Mouse (Mus musculus) midbrain, embryonic 11.5 days (tissue): ENCODE results near the gene Ciao1. TPM values are rescaled to one million over a fixed set of nuclear protein-coding genes. Genes with fewer than 3 reads are reported as not detected.

ENCODE experiments used
- ATAC-seq: fragments of 200-750 bp; cut with Nextera tagmentation; 2 replicates; pipeline ENCODE4 v1.8.0; 2017; ENCODE audit warnings: moderate TSS enrichment, moderate library complexity; ENCODE audit not compliant: low FRiP score
- DNase-seq: peaks from one replicate; pipeline ENCODE4 v3.0.0; 2015; ENCODE audit warnings: low spot score; ENCODE audit errors: missing footprints
- H3K27ac ChIP-seq: fragments of 300-500 bp; sonication (generic); 2 replicates; pipeline ENCODE4 v1.5.1; 2014; ENCODE audit warnings: low read depth, low read length
- H3K27me3 ChIP-seq: fragments of 300-500 bp; sonication (generic); 2 replicates; pipeline ENCODE4 v1.6.1; 2014; ENCODE audit warnings: mild to moderate bottlenecking, low read length, moderate library complexity, mixed read lengths; ENCODE audit not compliant: control insufficient read depth, insufficient read depth
- H3K36me3 ChIP-seq: fragments of 300-500 bp; sonication (generic); 2 replicates; pipeline ENCODE4 v1.6.1; 2014; ENCODE audit warnings: mild to moderate bottlenecking, low read length, moderate library complexity, mixed read lengths; ENCODE audit not compliant: control insufficient read depth, insufficient read depth
- H3K4me1 ChIP-seq: fragments of 300-500 bp; sonication (generic); 2 replicates; pipeline ENCODE4 v1.6.1; 2014; ENCODE audit warnings: low read length; ENCODE audit not compliant: control insufficient read depth, insufficient read depth
- H3K4me2 ChIP-seq: fragments of 300-500 bp; sonication (generic); 2 replicates; pipeline ENCODE4 v1.6.1; 2014; ENCODE audit warnings: mild to moderate bottlenecking, moderate library complexity
- H3K4me3 ChIP-seq: fragments of 300-500 bp; sonication (generic); 2 replicates; pipeline ENCODE4 v1.5.1; 2014; ENCODE audit warnings: low read depth, low read length
- H3K9ac ChIP-seq: fragments of 300-500 bp; sonication (generic); 2 replicates; pipeline ENCODE4 v1.6.1; 2014; ENCODE audit warnings: low read length
- H3K9me3 ChIP-seq: fragments of 300-500 bp; sonication (generic); 2 replicates; pipeline ENCODE4 v1.6.1; 2016; ENCODE audit warnings: low read length; ENCODE audit not compliant: control insufficient read depth
- WGBS: fragments of 180-500 bp; shearing (Covaris S2); extraction: QIAGEN DNeasy Blood & Tissue Kit; methylation state at CpG from one replicate; pipeline ENCODE4 v1.1.7; 2014; 5-methylcytosine and 5-hydroxymethylcytosine counted together
- polyA plus RNA-seq: library from polyadenylated mRNA; unstranded; fragments of >200 nt; fragmentation: Nextera tagmentation; extraction: Ambion mirVana; gene quantifications from 2 replicates; pipeline ENCODE4 v1.2.1, GENCODE M21; 2014

Gene Ciao1
- polyA plus RNA-seq, 1 experiment from 2014 or later = 60.3 TPM

DNA sequence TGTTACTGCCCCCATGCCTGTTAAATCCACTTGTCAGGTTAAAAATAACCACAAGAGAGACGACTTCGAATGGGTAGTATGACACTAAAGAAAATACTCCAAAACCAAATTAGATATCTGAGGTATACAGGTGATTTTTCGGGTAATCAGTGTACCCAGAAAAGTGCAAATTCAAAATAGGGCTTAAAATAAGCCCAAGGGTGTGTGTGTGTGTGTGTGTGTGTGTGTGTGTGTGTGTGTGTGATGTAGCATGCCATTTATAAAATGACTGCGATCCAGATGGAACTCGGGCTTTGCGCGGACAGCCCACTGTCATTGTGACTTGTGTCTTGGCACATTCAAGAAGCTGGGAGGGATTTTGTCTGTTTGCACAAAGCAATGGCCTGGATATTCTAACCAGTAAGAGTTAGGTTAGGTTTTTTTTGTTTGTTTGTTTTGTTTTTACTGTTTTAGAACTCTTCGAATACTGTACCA, 23.5 kb upstream of the Ciao1 start:
- ATAC-seq (no peak), DNase-seq (no peak)
- Histone ChIP-seq H3K4me3 (peak overlapping the region; percentile 94), H3K36me3 (no peaks in the 10 kb centered on the region), H3K9ac (peak overlapping the region; percentile 89), H3K9me3 (no peaks in the 10 kb centered on the region), H3K27me3 (no peaks in the 10 kb centered on the region), H3K4me1 (peaks cover 6% of the 10 kb centered on the region; the same call in 1 of the 2 replicates), H3K4me2 (peak overlapping the region; percentile 84), H3K27ac (peak overlapping the region; percentile 93)
- 16% methylated on average over 8 of the region's 8 CpGs for WGBS

DNA sequence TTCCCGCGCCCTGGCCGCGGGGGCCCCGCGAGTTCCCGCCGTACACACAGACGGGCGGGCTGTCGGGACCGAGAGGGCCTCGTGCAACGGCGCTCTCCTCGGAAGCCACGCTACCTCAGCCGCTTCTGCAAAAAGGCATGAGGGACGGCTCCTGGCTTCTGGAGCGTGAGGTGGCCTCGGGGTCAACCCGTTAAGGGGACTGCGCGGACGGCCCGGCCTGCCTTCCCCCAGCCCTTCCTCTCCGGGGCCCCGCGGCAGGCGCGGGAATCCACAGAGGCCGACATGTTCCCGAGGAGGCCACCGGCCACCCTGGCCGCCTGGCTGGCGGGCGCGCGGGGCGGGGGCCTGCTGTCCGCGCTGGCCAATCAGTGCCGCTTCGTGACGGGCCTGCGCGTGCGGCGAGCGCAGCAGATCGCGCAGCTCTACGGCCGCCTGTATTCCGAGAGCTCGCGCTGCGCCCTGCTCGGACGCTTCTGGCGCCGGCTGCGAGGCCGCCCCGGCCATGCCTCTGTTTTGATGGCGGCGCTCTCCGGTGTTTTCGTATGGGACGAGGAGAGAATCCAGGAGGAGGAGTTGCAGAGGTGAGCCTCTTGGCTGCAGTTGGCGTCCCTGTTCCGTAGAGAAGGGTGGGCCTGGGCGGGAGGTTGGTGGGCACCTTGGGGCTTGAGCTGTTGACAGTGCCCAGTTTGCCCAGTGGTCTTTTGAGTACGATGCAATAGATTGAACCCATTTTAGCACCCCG, 22.9 kb upstream of the Ciao1 start:
- Histone ChIP-seq H3K36me3 (no peaks in the 10 kb centered on the region), H3K9me3 (no peaks in the 10 kb centered on the region), H3K4me3 (peak overlapping the region; percentile 94), H3K9ac (peak overlapping the region; percentile 89), H3K27ac (peak overlapping the region; percentile 93), H3K4me1 (peaks cover 6% of the 10 kb centered on the region; the same call in 1 of the 2 replicates), H3K4me2 (peak overlapping the region; percentile 84), H3K27me3 (no peaks in the 10 kb centered on the region)
- DNase-seq (peak; percentile 97), ATAC-seq (peak; percentile 95)
- WGBS = under 1% methylated on average over 66 of the region's 75 CpGs

- ATAC-seq = peak; percentile 99
- DNase-seq = peak; percentile 99
- Histone ChIP-seq H3K4me2 (peak within 1 kb of the TSS; percentile 84), H3K9me3 (no peaks in the 10 kb centered on the region), H3K4me3 (peak within 1 kb of the TSS; percentile 94), H3K27me3 (no peaks in the 10 kb centered on the region), H3K27ac (peak within 1 kb of the TSS; percentile 93), H3K36me3 (no peaks in the 10 kb centered on the region), H3K4me1 (peaks cover 4% of the 10 kb centered on the region; the same call in 1 of the 2 replicates), H3K9ac (peak within 1 kb of the TSS; percentile 89)
- WGBS = under 1% methylated on average over 45 of the region's 49 CpGs
These were observed 22.1 kb upstream of the Ciao1 start, which contains the start of gene Stard7 for GRCm38 (mm10) chr2:127269491-127270299. Gene Stard7, plus strand, starts transcription at chr2:127270218.

DNA sequence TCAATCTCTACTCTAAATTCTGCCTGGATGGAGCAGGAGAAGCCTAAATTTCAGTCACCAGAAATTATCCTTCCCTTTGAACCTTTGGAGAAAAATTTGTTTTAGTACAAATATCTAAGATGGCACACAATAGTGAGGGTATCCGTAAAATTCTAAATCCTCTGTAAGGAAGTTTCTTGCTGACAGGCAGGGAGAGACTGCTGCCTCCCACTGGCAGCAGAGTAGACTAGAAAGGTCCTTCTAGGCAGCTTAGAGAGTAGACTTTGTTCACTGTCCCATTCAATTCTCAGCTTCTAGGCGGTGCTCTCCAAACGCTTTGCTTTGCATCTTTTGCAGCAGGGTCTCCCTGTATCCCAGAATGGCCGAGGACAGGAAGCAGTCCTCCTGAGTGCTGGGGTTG, 20.2 kb upstream of the Ciao1 start:
- no peak overlapping the region for H3K9ac ChIP-seq
- no peaks in the 10 kb centered on the region for H3K27me3 ChIP-seq
- 44% methylated on average over 4 of the region's 4 CpGs for WGBS
- H3K4me3 ChIP-seq = no peak overlapping the region
- no peak for DNase-seq
- H3K36me3 ChIP-seq = no peaks in the 10 kb centered on the region
- H3K4me1 ChIP-seq = peaks cover 4% of the 10 kb centered on the region; the same call in 1 of the 2 replicates
- ATAC-seq = no peak
- no peak overlapping the region for H3K4me2 ChIP-seq
- no peak overlapping the region for H3K27ac ChIP-seq
- H3K9me3 ChIP-seq = no peaks in the 10 kb centered on the region

DNA sequence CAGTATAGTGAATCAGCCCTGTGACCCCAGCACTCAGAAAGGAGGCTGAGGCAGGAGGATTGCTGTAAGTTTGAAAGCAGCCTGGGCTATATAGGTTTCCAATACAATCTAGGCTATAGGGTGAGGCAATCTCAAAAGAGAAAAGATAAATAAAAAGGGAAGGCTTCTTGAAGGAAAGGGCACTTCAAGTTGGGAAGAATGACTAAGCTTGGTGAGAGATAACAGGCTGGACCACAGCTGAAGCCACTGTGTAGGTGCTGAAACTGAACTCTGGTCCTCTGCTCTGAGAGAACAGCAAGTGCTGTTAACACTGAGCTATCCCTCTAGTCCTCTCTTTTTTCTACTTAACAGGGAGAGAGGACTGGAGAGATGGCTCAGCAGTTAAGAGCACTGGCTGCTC, 14.9 kb upstream of the Ciao1 start:
- ATAC-seq = no peak
- H3K4me2 ChIP-seq = no peak overlapping the region
- no peaks in the 10 kb centered on the region for H3K9me3 ChIP-seq

DNA sequence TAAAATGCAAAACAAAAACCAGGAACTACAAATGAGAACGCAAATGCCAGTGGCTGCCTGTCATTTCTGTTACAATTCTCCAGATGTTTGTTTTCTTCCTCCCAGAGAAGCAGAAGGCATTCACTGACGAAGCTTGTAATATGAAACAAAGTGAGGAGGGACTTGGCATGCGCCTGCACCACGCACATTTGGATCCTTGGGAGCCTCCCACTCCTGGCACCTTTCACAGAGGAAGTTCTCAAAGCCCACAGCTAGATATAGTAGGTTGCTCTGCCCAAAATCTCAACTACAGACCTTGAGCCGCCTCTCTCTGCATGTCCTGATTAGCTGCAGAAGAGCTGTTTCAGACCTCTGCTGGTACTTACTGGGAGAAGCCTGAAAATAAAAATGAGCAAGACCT, 11.7 kb upstream of the Ciao1 start:
- no peak for DNase-seq
- ATAC-seq = no peak
- peaks cover 6% of the 10 kb centered on the region for H3K36me3 ChIP-seq
- WGBS = 92% methylated on average over 5 of the region's 5 CpGs
- H3K27ac ChIP-seq = no peak overlapping the region
- no peak overlapping the region for H3K4me3 ChIP-seq
- H3K9ac ChIP-seq = no peak overlapping the region
- no peaks in the 10 kb centered on the region for H3K4me1 ChIP-seq
- H3K27me3 ChIP-seq = no peaks in the 10 kb centered on the region
- H3K9me3 ChIP-seq = no peaks in the 10 kb centered on the region
- H3K4me2 ChIP-seq = no peak overlapping the region

More for the DNA sequence above, 14.9 kb upstream of the Ciao1 start:
- Histone ChIP-seq H3K36me3 (peaks cover 2% of the 10 kb centered on the region; the same call in 1 of the 2 replicates), H3K27me3 (no peaks in the 10 kb centered on the region), H3K4me3 (no peak overlapping the region), H3K4me1 (no peaks in the 10 kb centered on the region), H3K9ac (no peak overlapping the region), H3K27ac (no peak overlapping the region)
- no peak for DNase-seq

GRCm38 (mm10) chr2:127255294-127255693, 7.7 kb upstream of the Ciao1 start:
- DNase-seq (no peak), ATAC-seq (no peak)
- H3K27ac ChIP-seq = no peak overlapping the region
- no peaks in the 10 kb centered on the region for H3K27me3 ChIP-seq
- WGBS = 91% methylated on average over 6 of the region's 6 CpGs
- no peaks in the 10 kb centered on the region for H3K9me3 ChIP-seq
- H3K36me3 ChIP-seq = peaks cover 6% of the 10 kb centered on the region
- H3K4me1 ChIP-seq = no peaks in the 10 kb centered on the region
- H3K4me3 ChIP-seq = no peak overlapping the region
- no peak overlapping the region for H3K9ac ChIP-seq
- no peak overlapping the region for H3K4me2 ChIP-seq

- H3K4me2 ChIP-seq = no peak overlapping the region
- H3K27me3 ChIP-seq = no peaks in the 10 kb centered on the region
- 89% methylated on average over 3 of the region's 3 CpGs for WGBS
- no peaks in the 10 kb centered on the region for H3K4me1 ChIP-seq
- ATAC-seq (no peak), DNase-seq (no peak)
- H3K9ac ChIP-seq = no peak overlapping the region
- H3K36me3 ChIP-seq = peaks cover 6% of the 10 kb centered on the region
- H3K4me3 ChIP-seq = no peak overlapping the region
- no peaks in the 10 kb centered on the region for H3K9me3 ChIP-seq
- no peak overlapping the region for H3K27ac ChIP-seq
These were observed 7.1 kb upstream of the Ciao1 start for GRCm38 (mm10) chr2:127254604-127255134.

- no peak for DNase-seq
- peaks cover 9% of the 10 kb centered on the region for H3K4me1 ChIP-seq
- no peak overlapping the region for H3K27ac ChIP-seq
- H3K9ac ChIP-seq = no peak overlapping the region
- peaks cover 4% of the 10 kb centered on the region for H3K36me3 ChIP-seq
- no peaks in the 10 kb centered on the region for H3K9me3 ChIP-seq
- no peak overlapping the region for H3K4me3 ChIP-seq
- ATAC-seq = no peak
- H3K27me3 ChIP-seq = no peaks in the 10 kb centered on the region
- H3K4me2 ChIP-seq = no peak overlapping the region
- WGBS = 90% methylated on average over 5 of the region's 5 CpGs
These were observed 5.2 kb upstream of the Ciao1 start for GRCm38 (mm10) chr2:127252787-127253186.
